Mouse (Mus musculus) brain, embryonic 14.5 days (tissue): ENCODE results near the gene Ptgfrn.

Experiments
- CTCF ChIP-seq: fragments of 200-500 bp; IDR thresholded peaks from 2 replicates; pipeline ENCODE4 v1.5.1; 2012; ENCODE audit warnings: inconsistent platforms, mild to moderate bottlenecking, moderate library complexity, borderline replicate concordance; ENCODE audit not compliant: insufficient read depth, insufficient read length; ENCODE audit errors: extremely low read depth
- POLR2A ChIP-seq: fragments of 200-500 bp; IDR thresholded peaks from 2 replicates; pipeline ENCODE4 v1.6.1; 2012; ENCODE audit warnings: mild to moderate bottlenecking, inconsistent platforms, borderline replicate concordance; ENCODE audit not compliant: poor library complexity, insufficient read depth, insufficient read length, severe bottlenecking; ENCODE audit errors: extremely low read depth

DNA sequence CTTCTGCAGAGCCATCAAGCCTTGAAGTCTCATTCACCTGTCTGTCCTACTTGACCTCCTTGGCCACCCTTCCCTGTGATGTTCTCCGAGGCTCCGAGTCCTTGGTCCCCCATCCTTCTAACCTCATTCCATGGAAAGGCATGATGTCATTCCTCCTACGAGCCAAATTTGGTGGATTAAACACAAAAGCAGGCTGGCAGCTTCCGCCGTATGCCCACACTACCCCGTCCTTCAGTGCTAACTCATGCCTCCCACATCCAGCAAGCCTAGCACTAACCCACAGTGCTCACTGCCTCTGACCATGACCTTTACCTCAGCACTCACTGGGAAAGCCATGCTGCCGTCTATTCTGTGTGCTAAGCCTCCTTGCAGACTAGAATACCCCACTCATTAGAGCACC lies 8.0 kb downstream of the Ptgfrn start:
- no peak for TF ChIP-seq CTCF
- no peak for TF ChIP-seq POLR2A
